Mouse (Mus musculus) hindbrain, embryonic 11.5 days (tissue): ENCODE results near the gene Cdr2l. TPM values are rescaled to one million over a fixed set of nuclear protein-coding genes. Genes with fewer than 3 reads are reported as not detected.
"Not testable (repeated sequence)": the region's sequence is repeated elsewhere in the genome, so short reads cannot be mapped to it uniquely, and the experiment has no call there.

Experiments
- ATAC-seq: fragments of 200-750 bp; cut with Nextera tagmentation; 2 replicates; pipeline ENCODE4 v1.8.0; 2017; ENCODE audit warnings: mild to moderate bottlenecking, moderate TSS enrichment, moderate library complexity; ENCODE audit not compliant: low FRiP score
- DNase-seq: peaks from one replicate; pipeline ENCODE4 v3.0.0-alpha.2; 2015; ENCODE audit warnings: low spot score
- H3K27ac ChIP-seq: fragments of 300-500 bp; sonication (generic); 2 replicates; pipeline ENCODE4 v1.5.1; 2014; ENCODE audit warnings: mild to moderate bottlenecking, low read depth, low read length
- H3K27me3 ChIP-seq: fragments of 300-500 bp; sonication (generic); 2 replicates; pipeline ENCODE4 v1.6.1; 2014; ENCODE audit warnings: mild to moderate bottlenecking, low read length, moderate library complexity, mixed read lengths; ENCODE audit not compliant: control insufficient read depth, insufficient read depth
- H3K36me3 ChIP-seq: fragments of 300-500 bp; sonication (generic); 2 replicates; pipeline ENCODE4 v1.6.1; 2014; ENCODE audit warnings: mild to moderate bottlenecking, low read length, moderate library complexity, mixed read lengths; ENCODE audit not compliant: control insufficient read depth, insufficient read depth
- H3K4me1 ChIP-seq: fragments of 300-500 bp; sonication (generic); replicated peaks from 2 replicates; pipeline ENCODE4 v1.6.1; 2014; ENCODE audit warnings: low read length, mixed read lengths; ENCODE audit not compliant: control insufficient read depth, insufficient read depth
- H3K4me2 ChIP-seq: fragments of 300-500 bp; sonication (generic); replicated peaks from 2 replicates; pipeline ENCODE4 v1.6.1; 2014; ENCODE audit warnings: mild to moderate bottlenecking, low read depth, low read length
- H3K4me3 ChIP-seq: fragments of 300-500 bp; sonication (generic); 2 replicates; pipeline ENCODE4 v1.5.1; 2014; ENCODE audit warnings: low read depth, low read length
- H3K9ac ChIP-seq: fragments of 300-500 bp; sonication (generic); 2 replicates; pipeline ENCODE4 v1.6.1; 2014; ENCODE audit warnings: low read depth, low read length
- H3K9me3 ChIP-seq: fragments of 300-500 bp; sonication (generic); 2 replicates; pipeline ENCODE4 v1.6.1; 2016; ENCODE audit warnings: low read length; ENCODE audit not compliant: control insufficient read depth
- WGBS: fragments of 180-500 bp; shearing (Covaris S2); extraction: QIAGEN DNeasy Blood & Tissue Kit; methylation state at CpG from one replicate; pipeline ENCODE4 v1.1.7; 2014; 5-methylcytosine and 5-hydroxymethylcytosine counted together
- polyA plus RNA-seq: library from polyadenylated mRNA; unstranded; fragments of >200 nt; fragmentation: Nextera tagmentation; extraction: Ambion mirVana; gene quantifications from 2 replicates; pipeline ENCODE4 v1.2.1, GENCODE M21; 2014

The Cdr2l gene
- polyA plus RNA-seq, 1 experiment from 2014 or later: 20.0 TPM

GRCm38 (mm10) chr11:115386859-115387258, 5.1 kb downstream of the Cdr2l start:
- WGBS: 89% methylated on average over 3 of the region's 3 CpGs
- DNase-seq, H3K9ac ChIP-seq, H3K9me3 ChIP-seq, H3K4me3 ChIP-seq, H3K4me1 ChIP-seq, H3K4me2 ChIP-seq, H3K27ac ChIP-seq, ATAC-seq, H3K36me3 ChIP-seq, H3K27me3 ChIP-seq: not testable (repeated sequence)

GRCm38 (mm10) chr11:115391358-115391757, 9.6 kb downstream of the Cdr2l start:
- Histone ChIP-seq H3K4me3 (no peak overlapping the region), H3K27ac (no peak overlapping the region), H3K36me3 (peaks cover 7% of the 10 kb centered on the region; the same call in 1 of the 2 replicates), H3K9ac (no peak overlapping the region), H3K4me1 (no peaks in the 10 kb centered on the region), H3K9me3 (no peaks in the 10 kb centered on the region), H3K4me2 (no peak overlapping the region), H3K27me3 (peaks cover 3% of the 10 kb centered on the region; the same call in 1 of the 2 replicates)
- ATAC-seq: no peak
- 93% methylated on average over 7 of the region's 7 CpGs for WGBS
- no peak for DNase-seq

DNA sequence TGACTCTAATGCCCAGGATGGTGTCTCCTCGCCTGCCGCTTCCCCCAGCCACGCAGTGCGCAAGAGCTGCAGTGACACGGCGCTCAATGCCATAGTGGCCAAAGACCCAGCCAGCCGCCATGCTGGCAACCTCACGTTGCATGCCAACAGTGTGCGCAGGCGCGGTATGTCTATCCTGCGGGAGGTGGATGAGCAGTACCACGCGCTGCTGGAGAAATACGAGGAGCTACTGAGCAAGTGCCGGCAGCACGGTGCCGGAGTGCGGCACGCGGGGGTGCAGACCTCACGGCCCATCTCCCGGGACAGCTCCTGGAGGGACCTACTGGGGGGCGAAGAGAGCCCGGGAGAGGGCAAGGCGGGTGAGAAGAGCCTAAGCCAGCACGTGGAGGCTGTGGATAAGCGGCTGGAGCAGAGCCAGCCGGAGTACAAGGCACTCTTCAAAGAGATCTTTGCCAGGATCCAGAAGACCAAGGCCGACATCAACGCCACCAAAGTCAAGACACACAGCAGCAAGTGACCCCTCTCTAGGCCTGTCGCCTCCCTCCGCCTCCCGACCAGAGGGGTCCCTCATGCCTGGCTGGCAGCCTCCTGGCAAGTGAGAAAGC, 12.1 kb downstream of the Cdr2l start:
- H3K27me3 ChIP-seq: peaks cover 3% of the 10 kb centered on the region; the same call in 1 of the 2 replicates
- H3K36me3 ChIP-seq: peaks cover 7% of the 10 kb centered on the region; the same call in 1 of the 2 replicates
- H3K9me3 ChIP-seq: no peaks in the 10 kb centered on the region
- no peak overlapping the region for H3K9ac ChIP-seq
- H3K4me1 ChIP-seq: no peaks in the 10 kb centered on the region
- no peak overlapping the region for H3K27ac ChIP-seq
- H3K4me3 ChIP-seq: no peak overlapping the region
- DNase-seq (no peak), ATAC-seq (no peak)
- no peak overlapping the region; the same call in 1 of the 2 replicates for H3K4me2 ChIP-seq
- 69% methylated on average over 34 of the region's 34 CpGs for WGBS

DNA sequence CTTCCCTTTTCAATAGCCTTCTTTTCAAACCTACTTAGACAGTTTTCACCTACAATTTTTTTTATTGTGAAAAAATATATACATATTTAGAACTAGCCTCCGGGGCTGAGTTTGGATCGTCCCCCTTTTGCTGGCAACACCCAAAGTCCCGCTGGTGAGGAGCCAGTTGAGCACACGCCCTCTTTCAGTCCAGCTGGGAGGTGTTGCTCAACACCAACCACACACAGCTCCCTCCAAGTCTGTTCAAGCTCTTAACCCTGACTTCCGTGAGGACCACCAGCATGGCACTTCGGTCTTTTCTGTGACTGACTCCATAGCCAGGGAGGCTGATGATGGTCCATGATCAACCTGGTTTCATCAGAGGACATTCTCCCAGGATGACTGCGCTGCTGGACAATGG, 16.4 kb downstream of the Cdr2l start:
- Histone ChIP-seq H3K27me3 (peaks cover 3% of the 10 kb centered on the region; the same call in 1 of the 2 replicates), H3K36me3 (peaks cover 2% of the 10 kb centered on the region; the same call in 1 of the 2 replicates), H3K9ac (no peak overlapping the region), H3K9me3 (no peaks in the 10 kb centered on the region), H3K27ac (no peak overlapping the region), H3K4me1 (no peaks in the 10 kb centered on the region), H3K4me3 (no peak overlapping the region), H3K4me2 (no peak overlapping the region)
- WGBS: 85% methylated on average over 7 of the region's 7 CpGs
- DNase-seq (no peak), ATAC-seq (no peak)

DNA sequence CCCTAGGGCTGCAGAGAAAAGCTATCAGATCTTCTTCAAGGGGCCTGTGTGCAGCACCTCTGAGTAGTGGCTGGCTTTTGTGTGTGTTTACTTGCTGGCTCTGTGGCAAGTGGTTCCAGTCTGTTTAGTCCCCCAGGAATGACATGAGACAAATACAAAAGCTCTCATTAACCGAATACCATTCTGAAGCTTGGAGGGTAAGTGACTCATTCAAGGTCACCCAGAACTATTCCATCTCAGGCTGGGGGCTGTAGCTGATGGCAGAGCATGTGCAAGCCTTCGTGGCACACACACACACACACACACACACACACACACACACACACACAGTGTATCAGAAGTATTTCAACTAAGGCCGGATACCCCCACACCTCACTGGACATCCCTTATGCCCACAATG, 18.4 kb downstream of the Cdr2l start:
- DNase-seq (no peak), ATAC-seq (no peak)
- Histone ChIP-seq H3K4me2 (no peak overlapping the region), H3K27ac (no peak overlapping the region), H3K4me1 (no peaks in the 10 kb centered on the region), H3K9ac (no peak overlapping the region), H3K9me3 (no peaks in the 10 kb centered on the region), H3K4me3 (no peak overlapping the region), H3K27me3 (no peaks in the 10 kb centered on the region), H3K36me3 (no peaks in the 10 kb centered on the region)
- WGBS: 69% methylated on average over 3 of the region's 3 CpGs

DNA sequence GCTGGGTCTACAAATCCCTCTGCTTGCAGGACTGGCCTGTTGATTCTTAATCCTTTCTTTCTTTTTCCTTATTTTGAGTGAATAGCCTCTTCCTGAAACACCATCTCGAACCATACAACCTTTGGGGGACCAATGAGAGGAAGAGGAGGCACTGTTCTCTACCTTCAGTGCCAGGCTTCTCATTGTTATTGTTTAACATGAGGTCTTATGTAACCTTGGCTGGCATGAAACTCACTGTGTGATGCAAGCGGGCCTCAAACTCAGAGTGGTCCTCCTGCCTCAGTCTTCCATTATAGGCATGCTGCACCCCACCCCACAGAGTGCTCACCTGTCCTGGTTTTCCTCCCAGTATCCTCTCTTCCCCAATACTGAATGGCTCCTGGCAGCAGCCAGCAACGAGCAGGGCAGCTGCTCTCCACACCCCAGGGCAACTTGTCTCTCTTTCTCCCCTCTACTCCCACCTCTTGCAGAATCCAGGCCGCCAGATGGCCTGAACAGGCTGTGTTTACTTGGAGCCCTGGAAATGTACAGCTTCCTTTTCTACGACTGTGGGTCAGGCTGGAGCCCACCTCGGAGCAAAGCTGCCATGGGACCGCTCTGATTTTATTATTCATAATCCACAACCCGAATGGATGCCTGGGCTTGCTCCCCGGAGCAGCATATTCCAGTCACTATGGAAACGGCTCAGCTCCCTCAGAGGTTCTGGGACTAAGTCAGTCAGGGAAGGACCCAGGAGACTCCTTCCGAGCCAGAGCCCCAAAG, 19.1 kb downstream of the Cdr2l start:
- H3K4me2 ChIP-seq: no peak overlapping the region
- no peak for ATAC-seq
- 54% methylated on average over 11 of the region's 11 CpGs for WGBS

GRCm38 (mm10) chr11:115403338-115404124, 21.8 kb downstream of the Cdr2l start, which contains the start of gene Mrpl58:
TSS of gene Mrpl58 (plus strand) at chr11:115403752.
- Histone ChIP-seq H3K4me2 (peak within 1 kb of the TSS; percentile 57), H3K4me1 (no peaks in the 10 kb centered on the region), H3K9ac (peak within 1 kb of the TSS; percentile 93), H3K9me3 (no peaks in the 10 kb centered on the region), H3K36me3 (no peaks in the 10 kb centered on the region), H3K4me3 (peak within 1 kb of the TSS; percentile 91), H3K27ac (peak within 1 kb of the TSS; percentile 84), H3K27me3 (no peaks in the 10 kb centered on the region)
- ATAC-seq (peak; percentile 91), DNase-seq (peak; percentile 90)
- WGBS: 4% methylated on average over 50 of the region's 50 CpGs

More for the DNA sequence above, 19.1 kb downstream of the Cdr2l start:
- no peak overlapping the region for H3K9ac ChIP-seq
- no peak overlapping the region for H3K4me3 ChIP-seq
- no peaks in the 10 kb centered on the region for H3K9me3 ChIP-seq
- no peaks in the 10 kb centered on the region for H3K27me3 ChIP-seq
- no peaks in the 10 kb centered on the region for H3K4me1 ChIP-seq
- H3K36me3 ChIP-seq: no peaks in the 10 kb centered on the region
- 0 out of 2 replicates have a peak overlapping the region, but pooled peaks have one; percentile 3 for H3K27ac ChIP-seq
- DNase-seq: no peak

DNA sequence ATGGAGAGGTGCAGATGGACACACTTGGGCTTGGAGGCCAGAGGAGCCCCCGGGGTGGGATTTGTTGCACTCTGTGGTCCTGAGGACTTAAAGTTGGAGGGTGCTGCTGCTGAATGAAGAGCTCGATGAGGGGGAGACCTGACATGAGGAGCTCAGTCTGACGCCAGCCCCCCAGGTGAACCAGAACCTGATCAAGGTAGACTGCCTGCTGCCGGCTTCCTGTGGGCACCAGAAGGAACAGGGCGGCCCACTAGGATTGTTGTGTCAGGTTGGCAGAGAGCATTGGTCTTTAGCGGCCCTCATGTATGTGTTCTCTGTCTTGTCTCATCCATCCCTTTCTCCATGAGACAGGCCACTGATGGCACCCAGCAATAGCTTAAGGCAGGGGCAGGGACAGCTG, 24.0 kb downstream of the Cdr2l start:
- Histone ChIP-seq H3K36me3 (0 out of 2 replicates have a peak, but pooled peaks cover 3% of the 10 kb centered on the region), H3K27me3 (no peaks in the 10 kb centered on the region), H3K4me3 (no peak overlapping the region), H3K4me1 (peaks cover 6% of the 10 kb centered on the region; the same call in 1 of the 2 replicates), H3K9ac (no peak overlapping the region), H3K27ac (no peak overlapping the region), H3K4me2 (no peak overlapping the region), H3K9me3 (no peaks in the 10 kb centered on the region)
- ATAC-seq: no peak
- DNase-seq: no peak
- WGBS: 90% methylated on average over 6 of the region's 6 CpGs
